Mouse (Mus musculus): Measurements from ENCODE around the gene Hs3st3b1.

GRCm38 (mm10) chr11:63913936-63914335 lies 8.2 kb downstream of the Hs3st3b1 start:
- no peak for TF ChIP-seq POLR2A (IDR thresholded peaks at IDR 0.05; ENCODE audit: borderline replicate concordance, extremely low read depth, low read depth, low read length)
- TF ChIP-seq CTCF (IDR thresholded peaks at IDR 0.05; ENCODE audit: insufficient read depth, low read length): no peak

All from lung, adult 2 months (tissue).